Mouse (Mus musculus): ENCODE data around the gene Prnp. TPM values are rescaled to one million over a fixed set of nuclear protein-coding genes. Genes with fewer than 3 reads are reported as not detected.

Gene Prnp
- total RNA-seq, 2 experiments from 2014 or later: 80.3 to 88.6 TPM

DNA sequence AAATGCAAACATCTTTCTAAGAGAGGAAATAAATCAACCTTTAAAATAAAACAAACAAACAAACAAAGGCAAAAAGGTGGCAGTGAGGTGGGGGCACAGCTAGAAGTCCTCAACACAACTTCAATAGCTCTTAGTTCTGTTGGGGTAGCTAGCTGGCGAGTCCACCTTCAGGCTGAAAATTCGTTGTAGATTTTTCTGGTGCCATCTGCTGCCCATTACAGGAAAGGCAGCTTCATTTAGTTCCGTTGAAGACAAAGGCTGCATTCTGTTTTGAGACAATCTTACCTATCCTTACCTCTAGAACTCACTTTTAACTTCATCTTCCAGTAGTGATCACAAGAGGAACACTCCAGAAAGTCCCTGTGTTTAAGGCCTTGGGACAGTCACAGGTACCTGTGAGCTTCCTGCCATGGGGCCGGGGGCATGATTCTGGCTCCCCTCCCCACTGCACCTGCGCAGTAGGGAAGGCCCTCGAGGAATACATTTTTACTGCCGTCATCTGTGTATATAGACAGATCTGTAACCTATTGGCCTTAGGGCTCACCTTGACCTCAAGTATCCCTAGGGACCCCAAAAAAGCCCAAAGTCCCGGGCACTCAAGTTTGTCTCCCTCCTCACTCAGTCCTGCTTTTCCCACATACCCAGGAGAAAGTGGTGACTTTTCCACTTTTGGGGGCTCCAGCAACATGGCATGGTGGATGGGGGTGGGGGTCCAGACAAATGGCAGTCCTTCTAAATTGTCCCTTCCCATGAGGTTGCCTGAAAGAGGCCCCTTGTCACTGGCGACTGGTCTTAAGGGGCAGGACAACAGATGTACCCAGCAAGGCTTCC, 40.3 kb downstream of the Prnp start:
- peak; percentile 43 for DNase-seq

DNA sequence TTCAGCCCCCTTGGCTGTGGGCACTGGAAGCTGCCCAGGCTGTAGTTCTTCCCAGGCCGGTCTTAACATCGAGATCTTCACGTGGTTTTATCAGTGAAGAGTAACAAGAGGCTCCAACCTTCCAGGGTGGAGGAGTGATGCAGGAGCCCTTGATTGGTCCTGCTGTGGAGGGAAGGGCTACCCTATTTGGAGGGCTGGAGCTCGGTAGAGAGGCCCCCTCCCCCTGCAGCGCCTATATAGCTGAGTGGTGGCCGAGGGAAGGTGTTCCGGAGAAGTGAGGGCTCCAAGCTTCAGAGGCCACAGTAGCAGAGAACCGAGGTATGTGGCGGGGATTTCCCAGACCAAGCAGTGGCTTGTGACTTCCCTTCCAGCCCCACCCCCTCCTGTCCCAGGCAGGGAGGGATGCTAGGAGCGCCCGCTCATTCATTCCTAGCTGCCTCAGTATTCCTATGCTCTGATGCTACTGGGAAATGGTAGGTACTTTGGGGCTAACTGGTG, 40.9 kb downstream of the Prnp start, which contains the start of gene Prnd:
TSS of gene Prnd (plus strand) at position 264 of the 498 bp plus-strand sequence.
- no peak for DNase-seq

DNA sequence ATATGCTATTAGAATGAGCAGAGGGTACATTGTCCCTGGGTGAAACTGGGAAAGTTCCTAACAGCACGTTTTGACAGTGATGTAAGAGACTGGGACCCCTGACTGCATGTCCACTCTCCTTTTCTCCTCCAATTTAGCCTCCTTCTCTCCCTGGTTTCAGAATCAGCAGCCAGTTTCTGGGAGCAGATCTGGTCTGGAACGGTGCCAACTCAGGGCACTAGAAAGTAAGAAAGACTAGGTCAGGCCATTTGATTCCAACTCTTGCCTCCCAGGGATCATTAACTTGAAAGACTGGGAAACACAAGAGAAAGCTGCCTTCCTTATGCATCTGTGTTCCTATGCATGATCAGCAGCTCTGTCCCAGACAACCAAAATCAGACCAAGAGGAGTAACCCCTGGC, 42.7 kb downstream of the Prnp start:
- DNase-seq: no peak

DNA sequence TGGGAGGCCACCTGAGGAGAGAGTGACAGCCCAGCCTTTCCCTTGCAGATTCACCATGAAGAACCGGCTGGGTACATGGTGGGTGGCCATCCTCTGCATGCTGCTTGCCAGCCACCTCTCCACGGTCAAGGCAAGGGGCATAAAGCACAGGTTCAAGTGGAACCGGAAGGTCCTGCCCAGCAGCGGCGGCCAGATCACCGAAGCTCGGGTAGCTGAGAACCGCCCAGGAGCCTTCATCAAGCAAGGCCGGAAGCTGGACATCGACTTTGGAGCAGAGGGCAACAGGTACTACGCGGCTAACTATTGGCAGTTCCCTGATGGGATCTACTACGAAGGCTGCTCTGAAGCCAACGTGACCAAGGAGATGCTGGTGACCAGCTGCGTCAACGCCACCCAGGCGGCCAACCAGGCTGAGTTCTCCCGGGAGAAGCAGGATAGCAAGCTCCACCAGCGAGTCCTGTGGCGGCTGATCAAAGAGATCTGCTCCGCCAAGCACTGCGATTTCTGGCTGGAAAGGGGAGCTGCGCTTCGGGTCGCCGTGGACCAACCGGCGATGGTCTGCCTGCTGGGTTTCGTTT, 43.3 kb downstream of the Prnp start:
- DNase-seq: no peak

DNA sequence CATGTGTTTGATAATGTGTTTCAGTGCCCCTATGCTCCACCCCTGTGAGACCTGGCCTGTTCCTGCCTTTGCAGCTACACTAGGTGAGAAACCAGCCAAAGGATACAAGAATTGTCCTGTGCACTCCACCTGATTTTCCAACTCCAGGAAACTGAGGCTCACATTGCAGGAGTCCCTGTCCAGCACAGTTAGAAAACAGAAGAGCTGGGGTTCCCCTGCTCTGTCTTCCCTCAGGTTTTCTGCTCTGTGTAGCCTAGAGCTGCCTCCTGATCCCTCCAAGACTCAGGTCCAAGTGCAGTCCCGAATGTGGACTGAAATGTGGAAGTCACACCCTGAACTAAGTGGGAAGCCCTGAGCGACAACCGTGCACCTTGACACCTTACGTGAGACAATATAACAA, 44.0 kb downstream of the Prnp start:
- no peak for DNase-seq

DNA sequence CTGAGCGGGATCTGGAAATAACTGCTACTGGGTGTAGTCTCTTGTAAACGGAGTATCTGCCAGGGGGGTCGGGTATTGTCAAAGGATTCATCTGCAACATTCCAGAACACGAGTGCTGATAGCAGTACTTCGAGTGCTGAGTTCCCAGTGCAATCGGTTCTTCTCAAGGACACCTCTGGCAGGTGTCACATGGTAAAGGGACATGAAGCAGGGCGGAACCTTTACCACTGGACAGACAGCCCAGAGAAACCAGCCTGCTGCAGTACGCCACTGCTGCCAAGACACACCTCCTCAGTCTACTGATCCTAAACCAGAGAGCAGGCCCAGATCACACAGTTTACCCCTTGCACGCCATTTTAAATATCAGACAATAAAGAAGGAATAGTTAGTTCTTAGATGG, 45.1 kb downstream of the Prnp start:
- no peak for DNase-seq

DNA sequence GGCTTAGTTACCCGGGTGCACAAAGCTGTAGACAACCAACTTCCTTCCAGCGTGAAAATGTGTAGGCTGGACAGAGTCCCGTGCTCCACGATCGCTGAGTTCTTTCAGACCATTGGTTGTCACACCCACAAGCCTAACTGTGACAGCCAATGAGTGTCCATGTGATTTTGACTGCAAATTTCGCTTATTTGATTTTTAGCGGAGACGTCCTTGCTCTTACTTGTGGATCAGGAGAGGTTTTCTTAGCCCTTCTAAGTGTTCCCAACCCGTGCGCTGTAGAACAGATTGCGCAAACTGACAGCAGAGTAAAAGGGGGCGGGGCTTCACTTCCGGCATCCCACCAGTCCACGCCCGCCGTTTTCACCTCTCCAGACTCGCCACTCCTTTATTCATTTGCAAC, 45.5 kb downstream of the Prnp start:
- DNase-seq: peak; percentile 24

DNA sequence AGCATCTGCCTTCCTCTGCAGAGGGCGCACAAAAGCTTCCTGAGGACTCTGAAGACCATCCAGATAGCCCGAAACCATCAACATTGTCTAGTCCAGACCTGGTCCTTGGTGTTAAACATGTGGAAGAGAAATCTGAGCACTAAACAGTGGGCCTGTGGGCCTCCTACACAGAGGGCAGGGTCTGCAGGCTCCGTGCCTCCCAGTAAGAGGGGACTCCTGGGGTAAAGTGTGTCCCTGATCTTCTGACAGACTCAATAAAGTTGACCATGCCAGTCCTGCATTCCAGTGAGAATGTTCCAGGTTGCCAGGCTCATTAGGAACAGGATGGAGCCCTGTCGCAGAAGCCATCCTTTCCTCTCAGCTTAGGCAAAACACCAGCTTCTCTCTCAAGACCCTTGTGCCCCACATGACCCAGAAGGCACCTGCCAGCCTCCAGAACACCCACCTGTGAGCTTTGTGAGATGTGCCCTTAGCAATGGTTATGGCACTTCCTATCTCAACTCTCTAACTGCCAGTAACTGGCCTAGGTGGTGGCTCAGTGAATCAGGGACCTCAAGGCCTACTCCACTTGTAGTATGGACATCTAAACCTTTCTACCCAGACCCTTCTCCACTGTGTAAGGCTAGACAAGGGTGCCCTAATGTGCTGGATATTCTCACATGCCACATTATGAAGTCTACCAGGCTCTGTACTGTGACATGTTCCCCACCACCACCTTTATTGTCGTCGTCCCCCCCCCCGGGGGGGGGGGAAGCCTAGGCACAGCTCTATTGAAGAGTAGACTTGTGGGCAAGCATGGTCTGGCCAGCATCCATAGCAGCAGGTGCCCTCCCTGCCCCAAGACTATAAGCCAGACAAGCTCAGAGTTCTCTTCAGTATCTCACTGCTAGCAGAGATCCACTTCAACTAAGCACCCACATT, 46.9 kb downstream of the Prnp start:
- DNase-seq: no peak

DNA sequence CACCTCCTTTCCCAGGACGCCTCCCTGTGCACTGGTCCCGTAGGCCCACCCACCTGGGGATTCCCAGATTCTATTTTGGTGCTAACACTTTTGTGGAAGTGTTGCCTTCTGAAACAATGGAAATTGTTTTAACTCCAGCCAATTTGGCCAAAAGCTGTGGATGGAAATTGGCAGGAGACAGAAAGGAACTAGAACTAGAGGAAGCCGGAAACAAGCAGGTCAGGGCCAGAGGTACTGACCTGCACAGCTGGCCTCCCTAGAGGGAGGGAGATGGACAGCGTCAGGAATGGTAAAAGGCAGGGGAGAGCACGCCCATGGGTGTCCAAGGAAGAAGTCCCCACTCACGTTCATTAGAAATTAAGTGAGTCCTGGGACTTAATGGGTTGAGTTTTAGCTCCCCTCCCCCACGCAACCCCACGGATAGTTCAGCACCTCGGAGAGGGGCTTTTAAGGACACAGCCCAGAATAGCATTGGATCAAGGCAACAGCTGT, 48.0 kb downstream of the Prnp start:
- DNase-seq: no peak

DNA sequence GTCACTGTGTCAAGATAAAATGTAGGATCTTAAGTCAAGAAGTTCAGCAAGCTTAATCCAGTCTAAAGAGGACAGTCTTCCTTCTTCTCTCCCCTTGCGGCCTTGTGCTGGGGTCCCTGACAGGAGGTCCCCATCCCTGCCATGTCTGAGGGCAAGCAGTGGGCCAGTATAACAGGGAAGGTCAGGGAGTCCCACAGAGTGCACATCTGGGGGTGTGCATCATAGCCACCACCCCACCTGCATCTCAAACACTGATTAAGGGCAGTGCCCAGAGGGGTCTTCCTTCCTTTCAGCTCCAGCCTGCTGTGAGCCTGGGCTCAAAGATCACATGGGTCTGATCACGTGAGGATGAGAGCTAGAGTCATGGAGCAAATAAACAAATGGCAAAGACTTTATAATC, 51.9 kb downstream of the Prnp start:
- DNase-seq: no peak

DNA sequence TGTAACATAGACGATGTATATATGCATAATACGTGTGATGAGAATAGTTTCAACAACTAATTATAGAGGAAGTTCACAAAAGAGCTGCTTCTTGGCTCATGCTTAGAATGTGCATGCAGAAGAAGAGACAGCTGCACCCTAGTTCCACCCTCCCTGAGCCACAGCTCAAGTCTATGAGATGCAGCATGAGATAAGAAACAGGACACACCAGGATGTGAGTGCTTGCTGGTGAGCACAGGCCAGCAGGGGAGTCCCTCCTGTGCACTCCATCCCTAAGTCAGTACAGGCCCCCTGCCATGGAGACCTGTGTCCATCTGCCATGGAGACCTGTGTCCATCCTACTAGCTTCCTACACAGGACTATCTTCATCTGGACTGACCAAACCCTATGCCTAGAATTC, 60.9 kb downstream of the Prnp start:
- DNase-seq: no peak

DNA sequence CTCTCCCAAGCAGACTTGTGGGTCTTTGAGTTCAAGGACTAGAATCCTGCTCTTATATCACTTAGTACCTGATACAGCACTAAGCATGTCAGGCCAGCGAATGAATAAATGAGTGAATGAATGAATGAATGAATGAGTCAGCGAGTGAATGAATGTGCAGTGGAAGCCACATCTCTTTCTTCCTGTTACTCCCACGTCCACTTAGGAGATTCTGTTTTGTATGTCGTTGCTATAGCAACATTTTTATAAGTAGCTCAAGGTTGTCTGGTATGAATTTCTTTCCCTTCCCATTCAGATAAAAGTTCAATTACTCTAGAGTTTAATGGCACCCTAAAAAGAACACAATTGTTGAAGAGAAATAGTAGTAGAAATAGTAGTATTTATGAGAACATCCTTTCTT, 61.4 kb downstream of the Prnp start:
- no peak for DNase-seq

DNA sequence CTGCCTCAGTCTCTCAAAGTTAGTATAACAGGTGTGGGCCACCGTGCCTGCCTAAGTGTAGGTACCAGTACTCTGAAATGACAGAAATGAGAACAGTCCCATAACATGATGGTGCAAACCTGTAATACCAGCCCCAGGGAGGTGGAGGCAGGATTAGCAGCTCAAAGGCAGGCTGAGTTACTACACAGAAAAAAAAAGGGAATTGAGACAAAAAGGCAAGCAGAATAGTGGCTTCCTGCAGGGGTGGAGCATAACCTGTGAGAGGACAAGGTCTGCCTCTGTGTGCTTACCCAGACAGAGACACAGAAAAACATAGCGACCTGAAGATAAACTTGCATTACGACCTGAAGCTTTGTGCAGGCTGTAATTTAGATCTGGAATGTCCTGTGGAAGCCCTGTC, 66.9 kb downstream of the Prnp start:
- no peak for DNase-seq

DNA sequence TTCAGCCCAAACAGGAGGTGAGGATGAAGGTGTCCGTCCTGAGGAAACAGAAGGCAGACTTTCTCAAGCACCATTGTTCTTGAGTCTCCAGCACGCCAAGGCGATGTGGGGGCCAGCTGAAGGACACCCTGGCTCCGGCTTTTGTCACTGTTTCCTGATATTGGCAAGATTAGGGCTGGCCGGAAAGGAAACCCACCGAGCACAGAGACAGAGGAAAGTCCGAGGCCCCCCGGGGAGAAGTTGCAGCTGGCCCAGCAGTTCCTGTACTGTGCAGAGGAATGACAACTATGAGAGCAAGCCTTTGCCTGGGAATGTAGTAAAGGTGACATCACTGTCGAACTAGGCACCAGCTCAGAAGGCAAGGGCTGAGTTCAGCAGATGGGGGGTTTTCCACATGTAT, 71.1 kb downstream of the Prnp start:
- DNase-seq: peak; percentile 32

DNA sequence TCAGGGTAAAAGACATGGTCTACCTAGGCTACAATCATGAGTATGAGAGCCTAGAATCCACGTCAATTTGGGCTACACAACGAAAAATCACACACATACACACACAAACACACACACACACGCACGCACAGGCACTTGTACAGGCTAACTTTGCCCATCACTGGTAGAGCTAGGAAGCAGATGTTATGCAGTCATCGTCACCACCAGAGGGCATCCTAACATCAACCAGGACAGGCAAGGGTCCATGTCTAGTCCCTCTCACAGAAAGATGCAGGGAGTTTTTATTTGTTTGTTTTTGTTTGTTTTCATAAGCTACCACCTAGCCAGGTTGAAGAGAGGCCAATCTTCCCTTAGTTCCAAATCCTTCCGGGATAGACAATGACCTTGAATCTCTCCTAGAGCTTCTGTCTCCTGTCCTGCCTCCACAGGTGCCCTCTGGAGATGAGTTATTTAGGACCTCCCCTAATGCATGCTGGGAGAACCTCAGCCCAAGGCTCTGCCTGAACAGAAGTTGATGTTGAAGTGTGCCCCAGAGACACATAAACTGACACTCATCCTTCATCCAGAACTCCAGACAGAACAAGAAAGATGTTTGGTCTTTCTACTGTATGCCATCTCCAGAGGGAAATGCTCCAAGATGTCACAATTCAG, 72.9 kb downstream of the Prnp start:
- DNase-seq: peak; percentile 51

DNA sequence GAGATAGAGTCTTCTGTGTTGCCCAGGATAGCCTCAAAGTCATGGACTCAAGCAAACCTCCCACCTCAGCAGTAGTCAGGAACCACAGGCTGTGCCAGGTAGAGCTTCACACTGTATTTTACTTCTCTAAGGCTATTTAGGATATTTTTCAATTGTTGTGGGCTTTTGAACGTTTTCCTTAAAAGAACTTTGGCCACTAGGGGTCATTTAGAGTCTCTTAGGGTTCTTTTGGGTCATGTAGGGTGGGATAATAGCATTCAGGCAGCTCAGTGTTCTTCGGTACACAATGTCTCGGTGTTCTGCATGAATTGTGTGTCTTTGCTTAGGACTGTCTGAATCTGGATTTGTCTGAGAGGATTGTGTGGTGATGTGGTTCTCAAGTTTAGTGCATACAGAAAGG, 78.2 kb downstream of the Prnp start:
- no peak for DNase-seq

Other genes with a start within 250 kb of the Prnp start
- gene Erv3, start 50.2 kb upstream of the Prnp start, total RNA-seq (2021): not detected
- gene Prn, start within 50 bp of the Prnp start, total RNA-seq (2021): not detected
- 10 to 100 TPM; 32.9 to 48.1 TPM for gene Prnd, start 40.9 kb downstream of the Prnp start, total RNA-seq (2021)
- gene Rassf2, start 120.3 kb downstream of the Prnp start, total RNA-seq (2021): 10 to 100 TPM; 16.1 to 22.0 TPM
- 10 to 100 TPM in 1 of 2 experiments, 1 to 10 TPM in 1; 7.9 to 13.7 TPM for gene Slc23a2, start 235.2 kb downstream of the Prnp start, total RNA-seq (2021)

All from gastrocnemius, postnatal 10 days (tissue).